Mouse (Mus musculus) megakaryocyte, adult 5-6 weeks (primary cell): ENCODE results near the gene Olah. TPM values are rescaled to one million over a fixed set of nuclear protein-coding genes. Genes with fewer than 3 reads are reported as not detected.

Experiments used
- total RNA-seq, 2 experiments: library from RNA; stranded (forward) in 1 of 2; stranded (reverse) in 1 of 2; fragments of 153-499, 151-499 nt in 1 of 2; fragments of 221-1000, 200-1000 nt in 1 of 2; gene quantifications; 2 replicates each; pipeline versions ENCODE4 v1.2.3 to v1.2.4; 2015 to 2017

Olah gene
- total RNA-seq, 2 experiments from 2014 or later: not detected

Other genes starting within 250 kb of the Olah start
- gene Nmt2, start 113.0 kb downstream of the Olah start, total RNA-seq (2015): 12.5 and 14.0 TPM in 2 replicates
- gene Nmt2, start 113.0 kb downstream of the Olah start, total RNA-seq (2017): 17.0 and 21.9 TPM in 2 replicates
- gene Rpp38, start 64.6 kb downstream of the Olah start, total RNA-seq (2015): 7.6 and 7.9 TPM in 2 replicates
- 1.5 and 1.7 TPM in 2 replicates for gene Rpp38, start 64.6 kb downstream of the Olah start, total RNA-seq (2017)
- not detected in 2 replicates for gene Acbd7, start 61.0 kb downstream of the Olah start, total RNA-seq (2015)
- not detected in 2 replicates for gene Acbd7, start 61.0 kb downstream of the Olah start, total RNA-seq (2017)
- not detected in 2 replicates for gene Meig1, start 25.4 kb upstream of the Olah start, total RNA-seq (2015)
- not detected in 2 replicates for gene Meig1, start 25.4 kb upstream of the Olah start, total RNA-seq (2017)
- 27.2 and 34.7 TPM in 2 replicates for gene Dclre1c, start 26.9 kb upstream of the Olah start, total RNA-seq (2015)
- gene Dclre1c, start 26.9 kb upstream of the Olah start, total RNA-seq (2017): 21.5 and 36.0 TPM in 2 replicates
- 7.5 and 8.6 TPM in 2 replicates for gene Suv39h2, start 77.8 kb upstream of the Olah start, total RNA-seq (2015)
- gene Suv39h2, start 77.8 kb upstream of the Olah start, total RNA-seq (2017): 6.9 and 10.2 TPM in 2 replicates
- gene Gm45902, start 115.6 kb upstream of the Olah start, total RNA-seq (2015): 3.3 and 4.1 TPM in 2 replicates
- gene Gm45902, start 115.6 kb upstream of the Olah start, total RNA-seq (2017): 7.5 and 8.7 TPM in 2 replicates
- gene Hspa14, start 115.6 kb upstream of the Olah start, total RNA-seq (2015): 49.2 and 67.3 TPM in 2 replicates
- 124 and 125 TPM in 2 replicates for gene Hspa14, start 115.6 kb upstream of the Olah start, total RNA-seq (2017)
- 0.47 TPM in 1 of 2 replicates, not detected in the other for gene Cdnf, start 115.8 kb upstream of the Olah start, total RNA-seq (2015)
- 0.55 and 0.81 TPM in 2 replicates for gene Cdnf, start 115.8 kb upstream of the Olah start, total RNA-seq (2017)
- 794 and 805 TPM in 2 replicates for gene Fam107b, start 173.3 kb upstream of the Olah start, total RNA-seq (2015)
- gene Fam107b, start 173.3 kb upstream of the Olah start, total RNA-seq (2017): 673 and 930 TPM in 2 replicates